Mouse (Mus musculus) bone marrow macrophage, adult 2 months (primary cell): ENCODE data around the gene Srpk1. TPM values are rescaled to one million over a fixed set of nuclear protein-coding genes. Genes with fewer than 3 reads are reported as not detected.

Source experiments
- H3K27ac ChIP-seq: 2 replicates; pipeline ENCODE4 v1.5.1; 2012; ENCODE audit warnings: low read depth, low read length; ENCODE audit not compliant: insufficient read depth
- H3K4me1 ChIP-seq: 2 replicates; pipeline ENCODE4 v1.6.1; 2012; ENCODE audit warnings: low read length; ENCODE audit not compliant: control insufficient read depth, insufficient read depth
- H3K4me3 ChIP-seq: 2 replicates; pipeline ENCODE4 v1.5.1; 2012; ENCODE audit warnings: mild to moderate bottlenecking, low read length, moderate library complexity; ENCODE audit not compliant: insufficient read depth
- CTCF ChIP-seq: IDR thresholded peaks from 2 replicates; pipeline ENCODE4 v1.5.1; 2012; ENCODE audit warnings: low read depth, mild to moderate bottlenecking, low read length, moderate library complexity
- POLR2A ChIP-seq: IDR thresholded peaks from 2 replicates; pipeline ENCODE4 v1.6.1; 2012; ENCODE audit warnings: mild to moderate bottlenecking, low read depth, low read length, borderline replicate concordance
- polyA plus RNA-seq: library from polyadenylated mRNA; stranded (reverse); fragments of >200 nt; gene quantifications from 2 replicates; pipeline ENCODE4 v1.2.4, GENCODE M21; 2012; ENCODE audit not compliant: missing spikeins, insufficient read depth, insufficient read length

Srpk1 gene
- polyA plus RNA-seq, 1 experiment, result 74.6 TPM

DNA sequence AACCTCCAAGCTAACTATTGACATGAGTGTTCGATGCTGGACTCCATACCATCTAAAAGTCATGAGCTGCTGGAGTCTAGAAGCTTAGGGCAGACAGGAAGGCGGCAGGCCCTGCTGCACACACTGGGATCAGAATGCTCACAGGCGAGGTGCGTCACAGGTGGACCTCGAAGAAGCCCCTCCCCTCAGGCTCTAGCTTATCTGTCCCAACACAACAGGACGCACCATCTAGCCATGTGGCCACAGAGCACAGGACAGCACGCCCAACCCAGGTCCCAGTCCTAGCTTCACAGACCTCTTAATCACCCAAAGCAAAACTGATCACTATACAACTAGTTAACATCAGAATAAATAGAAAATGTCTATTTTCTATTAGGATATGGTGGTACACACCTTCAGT lies 4.4 kb downstream of the Srpk1 start:
- no peak overlapping the region for H3K4me3 ChIP-seq
- TF ChIP-seq POLR2A, result no peak
- no peak for TF ChIP-seq CTCF
- H3K4me1 ChIP-seq, result peaks cover 28% of the 10 kb centered on the region

DNA sequence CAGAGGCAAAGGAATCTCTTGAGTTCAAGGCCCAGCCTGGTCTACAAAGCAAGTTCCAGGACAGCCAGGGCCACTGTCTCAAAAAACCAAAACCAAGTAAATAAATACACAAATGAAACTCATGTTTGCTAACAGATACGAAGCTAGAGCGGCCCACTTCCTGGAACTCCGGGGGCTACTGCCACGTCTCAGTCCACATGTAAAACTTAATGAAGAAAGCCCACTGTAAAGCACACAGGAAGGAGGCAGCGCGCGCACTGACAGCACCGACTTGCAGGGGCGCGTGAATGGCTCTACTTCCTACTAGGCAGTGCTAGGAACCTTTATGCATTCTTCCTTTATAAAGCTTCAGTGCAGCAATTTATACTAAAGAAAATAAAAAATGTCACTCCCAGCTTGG lies 4.9 kb downstream of the Srpk1 start:
- no peak overlapping the region for H3K4me3 ChIP-seq
- TF ChIP-seq POLR2A, result no peak
- no peak for TF ChIP-seq CTCF
- peaks cover 27% of the 10 kb centered on the region for H3K4me1 ChIP-seq
- no peak overlapping the region for H3K27ac ChIP-seq

More for the DNA sequence above, 4.4 kb downstream of the Srpk1 start:
- H3K27ac ChIP-seq, result no peak overlapping the region

DNA sequence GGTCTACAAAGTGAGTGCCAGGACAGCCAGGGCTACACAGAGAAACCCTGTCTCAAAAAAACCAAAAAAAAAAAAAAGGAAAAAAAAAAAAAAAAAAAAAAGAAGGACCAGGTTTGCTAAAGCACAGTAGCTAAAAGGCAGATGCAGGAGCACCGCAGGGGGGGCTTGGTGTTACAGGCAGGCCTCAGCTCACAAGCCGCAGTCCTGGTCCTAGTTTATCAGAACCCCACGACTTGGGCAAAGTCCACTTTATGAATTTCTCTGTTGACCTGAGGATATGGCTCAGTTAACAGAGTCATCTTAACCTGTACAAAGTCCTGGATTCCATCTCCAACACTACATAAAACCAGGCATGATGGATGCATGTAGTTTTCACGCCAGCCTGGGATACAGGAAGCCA lies 7.2 kb downstream of the Srpk1 start:
- TF ChIP-seq CTCF, result no peak
- no peak for TF ChIP-seq POLR2A
- Histone ChIP-seq H3K4me1 (peaks cover 23% of the 10 kb centered on the region), H3K27ac (no peak overlapping the region), H3K4me3 (no peak overlapping the region)

- Histone ChIP-seq H3K4me3 (no peak overlapping the region), H3K27ac (no peak overlapping the region), H3K4me1 (peaks cover 21% of the 10 kb centered on the region)
- TF ChIP-seq POLR2A (no peak), CTCF (no peak)
Observed at GRCm38 (mm10) chr17:28613096-28613495, 9.4 kb downstream of the Srpk1 start.

- TF ChIP-seq CTCF (no peak), POLR2A (no peak)
- H3K4me1 ChIP-seq, result peaks cover 18% of the 10 kb centered on the region
- H3K4me3 ChIP-seq, result no peak overlapping the region
- H3K27ac ChIP-seq, result no peak overlapping the region
Observed at GRCm38 (mm10) chr17:28612603-28613002, 9.9 kb downstream of the Srpk1 start.

GRCm38 (mm10) chr17:28609543-28609942 lies 13.0 kb downstream of the Srpk1 start:
- Histone ChIP-seq H3K27ac (no peak overlapping the region), H3K4me1 (peaks cover 6% of the 10 kb centered on the region; the same call in 1 of the 2 replicates), H3K4me3 (no peak overlapping the region)
- TF ChIP-seq POLR2A, result no peak
- TF ChIP-seq CTCF, result no peak

- Histone ChIP-seq H3K27ac (no peak overlapping the region), H3K4me3 (no peak overlapping the region), H3K4me1 (no peaks in the 10 kb centered on the region)
- TF ChIP-seq POLR2A (no peak), CTCF (no peak)
Observed at GRCm38 (mm10) chr17:28601557-28602250, 20.8 kb downstream of the Srpk1 start.

DNA sequence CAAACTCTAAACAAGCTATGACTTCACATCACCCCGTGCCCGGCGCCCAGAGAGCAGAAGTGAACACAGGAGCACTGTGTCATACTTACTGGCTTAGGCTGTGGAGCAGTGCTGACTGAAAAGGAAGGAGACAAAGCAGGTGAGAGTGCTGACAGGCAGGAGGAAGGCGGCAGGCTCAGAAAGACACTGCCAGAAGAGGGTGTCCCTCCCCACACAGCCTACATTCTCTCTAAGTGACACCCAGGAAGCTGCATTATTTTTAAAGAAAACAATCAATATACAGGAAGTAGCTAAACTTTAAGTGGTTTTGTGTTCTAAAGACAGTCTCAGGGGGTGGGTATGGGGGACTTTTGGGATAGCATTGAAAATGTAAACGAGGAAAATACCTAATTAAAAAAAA lies 21.7 kb downstream of the Srpk1 start:
- H3K4me3 ChIP-seq, result no peak overlapping the region

GRCm38 (mm10) chr17:28593965-28594364 lies 28.5 kb downstream of the Srpk1 start:
- Histone ChIP-seq H3K27ac (no peak overlapping the region), H3K4me1 (peaks cover 3% of the 10 kb centered on the region), H3K4me3 (no peak overlapping the region)
- no peak for TF ChIP-seq POLR2A
- no peak for TF ChIP-seq CTCF

More for the DNA sequence above, 21.7 kb downstream of the Srpk1 start:
- TF ChIP-seq CTCF, result no peak
- TF ChIP-seq POLR2A, result no peak
- H3K4me1 ChIP-seq, result no peaks in the 10 kb centered on the region
- no peak overlapping the region for H3K27ac ChIP-seq

DNA sequence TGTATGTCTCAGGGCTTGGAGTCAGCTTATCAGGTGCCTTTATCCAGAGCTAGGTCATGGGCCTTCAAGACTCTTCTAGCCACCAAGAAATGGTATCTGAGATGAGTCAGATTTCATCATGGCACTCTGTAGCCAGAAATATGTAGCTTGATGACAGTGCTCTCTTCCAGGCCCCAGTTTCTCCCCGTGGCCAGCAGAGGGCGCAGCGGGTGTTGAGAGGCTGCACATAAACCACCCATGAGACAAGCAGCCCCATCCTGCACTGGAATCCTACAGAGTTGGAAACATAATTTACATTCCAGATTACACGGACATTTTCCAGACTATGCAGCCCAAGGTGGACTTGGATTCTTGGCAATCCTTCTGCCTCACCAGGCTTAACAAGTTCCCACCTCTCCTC lies 29.5 kb downstream of the Srpk1 start:
- no peak overlapping the region for H3K27ac ChIP-seq
- TF ChIP-seq POLR2A (no peak), CTCF (peak; percentile 90)
- no peak overlapping the region for H3K4me3 ChIP-seq
- H3K4me1 ChIP-seq, result peaks cover 10% of the 10 kb centered on the region

- TF ChIP-seq CTCF (no peak), POLR2A (no peak)
- Histone ChIP-seq H3K4me3 (no peak overlapping the region), H3K27ac (no peak overlapping the region), H3K4me1 (peaks cover 10% of the 10 kb centered on the region)
Observed at GRCm38 (mm10) chr17:28591476-28591875, 31.0 kb downstream of the Srpk1 start.
